19 mouse cellular contexts compared by ENCODE assay signal in the genomic region with DNA sequence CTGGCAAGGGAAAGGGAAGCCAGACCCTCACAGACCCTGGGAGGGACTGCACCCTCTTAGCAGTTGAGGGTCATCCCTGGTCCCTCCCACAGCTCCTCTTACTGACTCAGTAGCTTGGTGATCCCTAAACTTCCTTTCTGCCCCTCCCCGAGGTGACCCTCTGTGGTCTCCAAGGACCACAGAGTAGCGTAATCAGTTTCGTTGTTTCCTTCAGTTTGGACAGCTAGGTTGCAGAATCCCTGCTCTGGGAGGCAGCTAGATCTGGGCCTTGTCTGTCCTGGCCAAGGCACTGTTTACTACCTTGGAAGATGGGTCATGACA. TPM values are rescaled to one million over a fixed set of nuclear protein-coding genes. Genes with fewer than 3 reads are reported as not detected.
DNase-seq lines count a peak whose midpoint lies in the region; ATAC-seq and TF ChIP-seq lines count a peak whose summit lies in the region.
"Had no signal": no experiment of that assay in that cellular context is flagged by ENCODE, and none has a peak within 500 bp of the region (broad histone marks: within the 10 kb centered on the region; RNA-seq: fewer than 3 reads in every experiment).

No protein-coding gene starts in this region.

- H3K4me2 ChIP-seq in hindbrain, embryonic 13.5 days: no peak overlapping the region
- no peak overlapping the region for H3K4me2 ChIP-seq in hindbrain, embryonic 12.5 days (replicated peaks)
- H3K4me2 ChIP-seq in liver, embryonic 12.5 days: no peak overlapping the region
- no peak overlapping the region for H3K4me2 ChIP-seq in liver, embryonic 11.5 days
- H3K4me2 ChIP-seq in intestine, postnatal 0 days (replicated peaks; ENCODE audit: low read depth): no peak overlapping the region
- H3K4me2 ChIP-seq: forebrain, embryonic 12.5 days had no signal

- H3K9me3 ChIP-seq in hindbrain, embryonic 13.5 days: no peaks in the 10 kb centered on the region
- H3K9me3 ChIP-seq in hindbrain, embryonic 12.5 days (replicated peaks): no peaks in the 10 kb centered on the region
- no peaks in the 10 kb centered on the region for H3K9me3 ChIP-seq in liver, embryonic 12.5 days (replicated peaks)
- H3K9me3 ChIP-seq in liver, embryonic 11.5 days (ENCODE audit: control insufficient read depth, low read length): no peaks in the 10 kb centered on the region
- H3K9me3 ChIP-seq in intestine, postnatal 0 days (ENCODE audit: control insufficient read depth): no peaks in the 10 kb centered on the region
- H3K9me3 ChIP-seq: forebrain, embryonic 12.5 days had no signal

- no peak overlapping the region for H3K27ac ChIP-seq in hindbrain, embryonic 13.5 days
- H3K27ac ChIP-seq in hindbrain, embryonic 12.5 days: no peak overlapping the region
- no peak overlapping the region for H3K27ac ChIP-seq in liver, embryonic 12.5 days
- no peak overlapping the region for H3K27ac ChIP-seq in liver, embryonic 11.5 days (ENCODE audit: low read depth, low read length)
- no peak overlapping the region for H3K27ac ChIP-seq in intestine, postnatal 0 days (ENCODE audit: low read depth, low read length)
- H3K27ac ChIP-seq: forebrain, embryonic 12.5 days had no signal

- no peak for ATAC-seq in hindbrain, embryonic 13.5 days (ENCODE audit: low FRiP score)
- no peak for ATAC-seq in hindbrain, embryonic 12.5 days (ENCODE audit: low FRiP score)
- peak; percentile 27; the same call in 1 of the 2 replicates for ATAC-seq in liver, embryonic 12.5 days
- ATAC-seq in liver, embryonic 11.5 days (replicated peaks; ENCODE audit: low FRiP score): no peak
- peak; percentile 24 for ATAC-seq in megakaryocyte, adult 5-6 weeks (ENCODE audit: poor library complexity, severe bottlenecking)
- no peak for ATAC-seq in intestine, postnatal 0 days
- ATAC-seq: midbrain, embryonic 16.5 days had no signal

- peaks cover 8% of the 10 kb centered on the region for H3K36me3 ChIP-seq in hindbrain, embryonic 13.5 days
- peaks cover 4% of the 10 kb centered on the region; the same call in 1 of the 2 replicates for H3K36me3 ChIP-seq in hindbrain, embryonic 12.5 days
- H3K36me3 ChIP-seq in liver, embryonic 12.5 days: no peaks in the 10 kb centered on the region
- no peaks in the 10 kb centered on the region for H3K36me3 ChIP-seq in liver, embryonic 11.5 days (ENCODE audit: control insufficient read depth, insufficient read depth, low read length)
- no peaks in the 10 kb centered on the region for H3K36me3 ChIP-seq in intestine, postnatal 0 days (ENCODE audit: control insufficient read depth, insufficient read depth)

- H3K27me3 ChIP-seq in hindbrain, embryonic 13.5 days: no peaks in the 10 kb centered on the region
- H3K27me3 ChIP-seq in hindbrain, embryonic 12.5 days: no peaks in the 10 kb centered on the region
- no peaks in the 10 kb centered on the region; the same call in 1 of the 2 replicates for H3K27me3 ChIP-seq in liver, embryonic 12.5 days (replicated peaks)
- H3K27me3 ChIP-seq in liver, embryonic 11.5 days (replicated peaks; ENCODE audit: control insufficient read depth, insufficient read depth, low read length): no peaks in the 10 kb centered on the region
- no peaks in the 10 kb centered on the region for H3K27me3 ChIP-seq in intestine, postnatal 0 days (replicated peaks; ENCODE audit: control insufficient read depth, insufficient read depth, low read length)
- H3K27me3 ChIP-seq: CH12.LX; forebrain, embryonic 12.5 days had no signal

- no peak overlapping the region for H3K4me3 ChIP-seq in hindbrain, embryonic 13.5 days
- no peak overlapping the region for H3K4me3 ChIP-seq in hindbrain, embryonic 12.5 days
- no peak overlapping the region for H3K4me3 ChIP-seq in liver, embryonic 12.5 days
- no peak overlapping the region for H3K4me3 ChIP-seq in liver, embryonic 11.5 days (ENCODE audit: low read depth, low read length)
- no peak overlapping the region for H3K4me3 ChIP-seq in intestine, postnatal 0 days (ENCODE audit: low read depth, low read length)
- H3K4me3 ChIP-seq: forebrain, embryonic 12.5 days had no signal

- peaks cover 9% of the 10 kb centered on the region for H3K4me1 ChIP-seq in hindbrain, embryonic 13.5 days (replicated peaks)
- peaks cover 6% of the 10 kb centered on the region; the same call in 1 of the 2 replicates for H3K4me1 ChIP-seq in hindbrain, embryonic 12.5 days
- H3K4me1 ChIP-seq in liver, embryonic 12.5 days: peaks cover 11% of the 10 kb centered on the region; the same call in 1 of the 2 replicates
- peaks cover 8% of the 10 kb centered on the region; the same call in 1 of the 2 replicates for H3K4me1 ChIP-seq in liver, embryonic 11.5 days (replicated peaks; ENCODE audit: control insufficient read depth, insufficient read depth, low read length)
- no peaks in the 10 kb centered on the region for H3K4me1 ChIP-seq in intestine, postnatal 0 days (replicated peaks; ENCODE audit: control insufficient read depth, insufficient read depth, low read length)
- H3K4me1 ChIP-seq: forebrain, embryonic 12.5 days had no signal

- WGBS in hindbrain, embryonic 13.5 days: 89% methylated on average over 3 of the region's 3 CpGs
- WGBS in hindbrain, embryonic 12.5 days: 74% methylated on average over 3 of the region's 3 CpGs
- WGBS in liver, embryonic 12.5 days (ENCODE audit: insufficient replicate concordance): 39% methylated on average over 3 of the region's 3 CpGs
- 48% methylated on average over 3 of the region's 3 CpGs for WGBS in liver, embryonic 11.5 days
- 70% methylated on average over 3 of the region's 3 CpGs for WGBS in intestine, postnatal 0 days

- no peak for TF ChIP-seq CTCF in intestine, postnatal 0 days (IDR thresholded peaks at IDR 0.05; ENCODE audit: low read depth)

- 0 out of 2 replicates have a peak overlapping the region, but pooled peaks have one; percentile 39 for H3K9ac ChIP-seq in hindbrain, embryonic 13.5 days
- no peak overlapping the region for H3K9ac ChIP-seq in hindbrain, embryonic 12.5 days
- no peak overlapping the region for H3K9ac ChIP-seq in liver, embryonic 12.5 days
- no peak overlapping the region for H3K9ac ChIP-seq in liver, embryonic 11.5 days (ENCODE audit: low read depth, low read length)
- H3K9ac ChIP-seq in intestine, postnatal 0 days (ENCODE audit: low read depth, low read length): no peak overlapping the region
- H3K9ac ChIP-seq: forebrain, embryonic 12.5 days had no signal

- DNase-seq in adrenal gland, postnatal 10 days: peak; percentile 28
- DNase-seq in adrenal gland, postnatal 25 days: no peak
- DNase-seq in liver, embryonic 11.5 days (ENCODE audit: low spot score): no peak
- DNase-seq: cerebellum, adult 18-20 months; cerebellum, postnatal 36 days; gastrocnemius, postnatal 25 days; liver; lung, adult 18-20 months; lung, postnatal 14 days; right cerebral cortex, postnatal 4 days; thymus, adult 2 months had no signal

RNA-seq across cellular contexts. Expression of gene Has3, which starts 14.8 kb away (rescaled TPM):
- 1 to 10 TPM in 1 of 2 experiments, under 1 TPM in 1; 0.96 to 2.2 TPM for total RNA-seq in adrenal gland, postnatal 10 days (2021)
- 0.33 and 0.55 TPM in 2 replicates for total RNA-seq in adrenal gland, postnatal 25 days (2021)
- 0.53 and 0.88 TPM in 2 replicates for polyA plus RNA-seq in hindbrain, embryonic 13.5 days (2015; fragmentation: Nextera tagmentation; extraction: Ambion mirVana)
- polyA plus RNA-seq in hindbrain, embryonic 12.5 days (2016; fragmentation: Nextera tagmentation; extraction: Ambion mirVana): 0.22 and 0.27 TPM in 2 replicates
- 0.04 TPM in 2 replicates for polyA plus RNA-seq in liver, embryonic 12.5 days (2016; fragmentation: Nextera tagmentation; extraction: Ambion mirVana)
- 0.07 and 0.09 TPM in 2 replicates for polyA plus RNA-seq in liver, embryonic 11.5 days (2014; fragmentation: Nextera tagmentation; extraction: Ambion mirVana)
- total RNA-seq in megakaryocyte, adult 5-6 weeks (2015): not detected in 2 replicates
- 0.16 TPM in 1 of 2 replicates, not detected in the other for total RNA-seq in megakaryocyte, adult 5-6 weeks (2017)
- 0.07 and 0.14 TPM in 2 replicates for polyA plus RNA-seq in intestine, postnatal 0 days (2015; fragmentation: Nextera tagmentation; extraction: Ambion mirVana)

RNA-seq across cellular contexts. Expression of gene Utp4, which starts 38.2 kb away (rescaled TPM):
- total RNA-seq in adrenal gland, postnatal 10 days (2021): 10 to 100 TPM; 36.2 to 40.8 TPM
- 39.6 and 47.2 TPM in 2 replicates for total RNA-seq in adrenal gland, postnatal 25 days (2021)
- 45.5 and 47.3 TPM in 2 replicates for polyA plus RNA-seq in hindbrain, embryonic 13.5 days (2015; fragmentation: Nextera tagmentation; extraction: Ambion mirVana)
- polyA plus RNA-seq in hindbrain, embryonic 12.5 days (2016; fragmentation: Nextera tagmentation; extraction: Ambion mirVana): 49.0 TPM in 2 replicates
- polyA plus RNA-seq in liver, embryonic 12.5 days (2016; fragmentation: Nextera tagmentation; extraction: Ambion mirVana): 69.5 and 73.2 TPM in 2 replicates
- 111 and 120 TPM in 2 replicates for polyA plus RNA-seq in liver, embryonic 11.5 days (2014; fragmentation: Nextera tagmentation; extraction: Ambion mirVana)
- total RNA-seq in megakaryocyte, adult 5-6 weeks (2015): 10.0 and 13.9 TPM in 2 replicates
- total RNA-seq in megakaryocyte, adult 5-6 weeks (2017): 9.4 and 11.5 TPM in 2 replicates
- 22.8 and 25.1 TPM in 2 replicates for polyA plus RNA-seq in intestine, postnatal 0 days (2015; fragmentation: Nextera tagmentation; extraction: Ambion mirVana)

Comparison
In these comparisons a context has a peak if more than half of its experiments do, and no peak if none do; other contexts are left out.
1. ATAC-seq: peak in liver, embryonic 12.5 days (single experiment) and megakaryocyte, adult 5-6 weeks (single experiment); none in hindbrain, embryonic 13.5 days (single experiment), hindbrain, embryonic 12.5 days (single experiment), liver, embryonic 11.5 days (single experiment) and intestine, postnatal 0 days (single experiment).